Mouse (Mus musculus) limb, embryonic 12.5 days (tissue): Measurements from ENCODE around the gene Ccl27a. TPM values are rescaled to one million over a fixed set of nuclear protein-coding genes. Genes with fewer than 3 reads are reported as not detected.

Experiments
- ATAC-seq: fragments of 200-750 bp; cut with Nextera tagmentation; 2 replicates; pipeline ENCODE4 v1.8.0; 2017; ENCODE audit warnings: low read depth, moderate TSS enrichment; ENCODE audit not compliant: insufficient number of reproducible peaks, insufficient read depth, low FRiP score, low TSS enrichment
- H3K27ac ChIP-seq: fragments of 300-500 bp; sonication (generic); 2 replicates; pipeline ENCODE4 v1.5.1; 2016; ENCODE audit warnings: mild to moderate bottlenecking, moderate library complexity
- H3K27me3 ChIP-seq: fragments of 300-500 bp; sonication (generic); 2 replicates; pipeline ENCODE4 v1.6.1; 2016; ENCODE audit warnings: mild to moderate bottlenecking, moderate library complexity
- H3K36me3 ChIP-seq: fragments of 300-500 bp; sonication (generic); 2 replicates; pipeline ENCODE4 v1.6.1; 2016; ENCODE audit warnings: mild to moderate bottlenecking, moderate library complexity
- H3K4me1 ChIP-seq: fragments of 300-500 bp; sonication (generic); replicated peaks from 2 replicates; pipeline ENCODE4 v1.6.1; 2016
- H3K4me2 ChIP-seq: fragments of 300-500 bp; sonication (generic); 2 replicates; pipeline ENCODE4 v1.6.1; 2016; ENCODE audit warnings: mild to moderate bottlenecking, moderate library complexity
- H3K4me3 ChIP-seq: fragments of 300-500 bp; sonication (generic); replicated peaks from 2 replicates; pipeline ENCODE4 v1.5.1; 2016; ENCODE audit warnings: mild to moderate bottlenecking
- H3K9ac ChIP-seq: fragments of 300-500 bp; sonication (generic); replicated peaks from 2 replicates; pipeline ENCODE4 v1.6.1; 2016; ENCODE audit warnings: mild to moderate bottlenecking, moderate library complexity
- H3K9me3 ChIP-seq: fragments of 300-500 bp; sonication (generic); 2 replicates; pipeline ENCODE4 v1.6.1; 2016; ENCODE audit warnings: mild to moderate bottlenecking, moderate library complexity
- WGBS: fragments of 180-500 bp; shearing (Covaris S2); methylation state at CpG from one replicate; pipeline ENCODE4 v1.1.7; 2016; 5-methylcytosine and 5-hydroxymethylcytosine counted together
- polyA plus RNA-seq: library from polyadenylated mRNA; unstranded; fragments of >200 nt; fragmentation: Nextera tagmentation; extraction: Ambion mirVana; gene quantifications from 2 replicates; pipeline ENCODE4 v1.2.1, GENCODE M21; 2016

The Ccl27a gene
- polyA plus RNA-seq, 1 experiment from 2014 or later: 55.4 TPM

GRCm38 (mm10) chr4:41722918-41723351 is 51.1 kb downstream of the Ccl27a start, which contains the start of gene Dctn3:
TSS of gene Dctn3 (minus strand) at chr4:41723170.
- H3K36me3 ChIP-seq: peaks cover 25% of the 10 kb centered on the region
- H3K4me3 ChIP-seq: peak within 1 kb of the TSS; percentile 72
- peaks cover 15% of the 10 kb centered on the region for H3K4me1 ChIP-seq
- under 1% methylated on average over 27 of the region's 27 CpGs for WGBS
- H3K9ac ChIP-seq: peak within 1 kb of the TSS; percentile 77
- no peaks in the 10 kb centered on the region for H3K9me3 ChIP-seq
- H3K27ac ChIP-seq: no peak within 1 kb of the TSS
- peak; percentile 90 for ATAC-seq
- H3K4me2 ChIP-seq: peak within 1 kb of the TSS; percentile 74
- H3K27me3 ChIP-seq: peaks cover 45% of the 10 kb centered on the region

Other genes with a start within 250 kb of the Ccl27a start
- gene Fam219a, start 204.7 kb downstream of the Ccl27a start, polyA plus RNA-seq: 2.0 and 2.4 TPM in 2 replicates
- 0.35 and 0.48 TPM in 2 replicates for gene Dnaic1, start 204.5 kb downstream of the Ccl27a start, polyA plus RNA-seq
- gene Enho, start 133.9 kb downstream of the Ccl27a start, polyA plus RNA-seq: 21.9 and 22.2 TPM in 2 replicates
- gene Cntfr, start 77.2 kb downstream of the Ccl27a start, polyA plus RNA-seq: 4.7 and 5.5 TPM in 2 replicates
- gene Il11ra1, start 74.3 kb downstream of the Ccl27a start, polyA plus RNA-seq: 296 and 302 TPM in 2 replicates
- 82.9 and 84.6 TPM in 2 replicates for gene Rpp25l, start 60.7 kb downstream of the Ccl27a start, polyA plus RNA-seq
- gene Dctn3, start 51.1 kb downstream of the Ccl27a start, polyA plus RNA-seq: 103 and 104 TPM in 2 replicates
- gene Arid3c, start 43.1 kb downstream of the Ccl27a start, polyA plus RNA-seq: not detected in 2 replicates
- 39.4 and 41.7 TPM in 2 replicates for gene Galt, start 19.0 kb downstream of the Ccl27a start, polyA plus RNA-seq
- 61.1 and 62.2 TPM in 2 replicates for gene Sigmar1, start 18.1 kb downstream of the Ccl27a start, polyA plus RNA-seq
- gene Gm21541, start 129.4 kb upstream of the Ccl27a start, polyA plus RNA-seq: not detected in 2 replicates
- gene Gm20878, start 167.3 kb upstream of the Ccl27a start, polyA plus RNA-seq: 3.5 and 3.8 TPM in 2 replicates
- 0.29 TPM in 1 of 2 replicates, not detected in the other for gene Fam205a4, start 191.8 kb upstream of the Ccl27a start, polyA plus RNA-seq